Mouse (Mus musculus): ENCODE results near the gene Map3k21.

DNA sequence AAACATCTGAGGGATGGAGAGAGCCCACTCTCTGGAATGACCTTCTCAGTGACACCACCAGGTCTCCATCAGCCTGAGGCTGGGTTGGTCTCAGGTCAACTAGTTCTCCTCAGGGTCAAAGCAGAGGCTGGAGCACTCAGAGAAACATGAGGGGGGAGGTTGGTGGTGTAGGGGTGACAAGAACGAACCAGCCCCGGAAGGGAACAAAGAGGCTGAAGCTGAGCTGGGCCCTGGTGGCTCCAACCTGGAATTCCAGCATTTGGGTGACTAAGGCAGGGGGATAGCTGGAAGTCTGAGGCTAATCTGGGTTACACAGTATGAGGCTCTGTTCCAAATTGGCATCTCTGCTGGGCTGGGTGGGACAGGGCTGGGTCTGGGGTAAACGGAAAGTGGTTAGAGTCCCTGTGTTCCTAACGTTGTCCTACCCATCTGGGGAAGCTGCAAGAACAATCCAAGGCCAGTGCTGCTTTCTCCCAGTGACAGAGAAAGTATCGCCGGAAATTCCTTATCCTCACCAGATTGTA lies 40.0 kb upstream of the Map3k21 start:
- TF ChIP-seq CTCF (conservative IDR thresholded peaks at IDR 0.05; ENCODE audit: insufficient read depth, insufficient read length, low read depth, low read length) (no peak), POLR2A (IDR thresholded peaks at IDR 0.05; ENCODE audit: low read depth, low read length) (no peak)
